Mouse (Mus musculus): Measurements from ENCODE around the gene Arid5b. TPM values are rescaled to one million over a fixed set of nuclear protein-coding genes. Genes with fewer than 3 reads are reported as not detected.

Arid5b gene
- not detected in 2 replicates for polyA plus RNA-seq (2012)

GRCm38 (mm10) chr10:68278632-68279361, at the start of gene Arid5b:
Arid5b (minus strand) TSS chr10:68278740.
- no peak for TF ChIP-seq GATA1 (IDR thresholded peaks at IDR 0.05; ENCODE audit: low read length)

GRCm38 (mm10) chr10:68325378-68325777, 46.8 kb upstream of the Arid5b start:
- no peak for TF ChIP-seq GATA1 (IDR thresholded peaks at IDR 0.05; ENCODE audit: low read length)

GRCm38 (mm10) chr10:68324061-68324460, 45.5 kb upstream of the Arid5b start:
- TF ChIP-seq GATA1 (IDR thresholded peaks at IDR 0.05; ENCODE audit: low read length): no peak

GRCm38 (mm10) chr10:68323167-68323566, 44.6 kb upstream of the Arid5b start:
- no peak for TF ChIP-seq GATA1 (IDR thresholded peaks at IDR 0.05; ENCODE audit: low read length)

- TF ChIP-seq GATA1 (IDR thresholded peaks at IDR 0.05; ENCODE audit: low read length): no peak
Measured at GRCm38 (mm10) chr10:68320986-68321385, 42.4 kb upstream of the Arid5b start.

GRCm38 (mm10) chr10:68320496-68320895, 42.0 kb upstream of the Arid5b start:
- no peak for TF ChIP-seq GATA1 (IDR thresholded peaks at IDR 0.05; ENCODE audit: low read length)

GRCm38 (mm10) chr10:68319438-68319837, 40.9 kb upstream of the Arid5b start:
- no peak for TF ChIP-seq GATA1 (IDR thresholded peaks at IDR 0.05; ENCODE audit: low read length)

GRCm38 (mm10) chr10:68318438-68318979, 40.0 kb upstream of the Arid5b start:
- TF ChIP-seq GATA1 (IDR thresholded peaks at IDR 0.05; ENCODE audit: low read length): no peak

- no peak for TF ChIP-seq GATA1 (IDR thresholded peaks at IDR 0.05; ENCODE audit: low read length)
Measured at GRCm38 (mm10) chr10:68312734-68313133, 34.2 kb upstream of the Arid5b start.

GRCm38 (mm10) chr10:68301013-68301412, 22.5 kb upstream of the Arid5b start:
- no peak for TF ChIP-seq GATA1 (IDR thresholded peaks at IDR 0.05; ENCODE audit: low read length)

- no peak for TF ChIP-seq GATA1 (IDR thresholded peaks at IDR 0.05; ENCODE audit: low read length)
Measured at GRCm38 (mm10) chr10:68289465-68289864, 10.9 kb upstream of the Arid5b start.

GRCm38 (mm10) chr10:68282466-68283391, 4.2 kb upstream of the Arid5b start:
- no peak for TF ChIP-seq GATA1 (IDR thresholded peaks at IDR 0.05; ENCODE audit: low read length)

- no peak for TF ChIP-seq GATA1 (IDR thresholded peaks at IDR 0.05; ENCODE audit: low read length)
Measured at GRCm38 (mm10) chr10:68281775-68282106, 3.2 kb upstream of the Arid5b start.

- no peak for TF ChIP-seq GATA1 (IDR thresholded peaks at IDR 0.05; ENCODE audit: low read length)
Measured at GRCm38 (mm10) chr10:68281076-68281774, 2.7 kb upstream of the Arid5b start.
